ENCODE assay signal across 25 mouse cellular contexts in genomic region chr5:49969660-49970059, GRCm38 (mm10).
DNase-seq lines count a peak whose midpoint lies in the region; ATAC-seq and TF ChIP-seq lines count a peak whose summit lies in the region.
"Had no signal": no experiment of that assay in that cellular context is flagged by ENCODE, and none has a peak within 500 bp of the region (broad histone marks: within the 10 kb centered on the region; RNA-seq: fewer than 3 reads in every experiment).

No protein-coding gene starts in this region.

- 71% methylated on average over 8 of the region's 8 CpGs for WGBS in lung, embryonic 14.5 days
- 61% methylated on average over 8 of the region's 8 CpGs for WGBS in lung, postnatal 0 days
- 83% methylated on average over 8 of the region's 8 CpGs for WGBS in intestine, embryonic 16.5 days
- WGBS in forebrain, embryonic 15.5 days = 92% methylated on average over 8 of the region's 8 CpGs

- peak; percentile 9 for DNase-seq in lung, embryonic 14.5 days
- DNase-seq in lung, postnatal 4 days = no peak
- DNase-seq in lung, postnatal 0 days (ENCODE audit: low spot score) = peak; percentile 53
- peak; percentile 30 for DNase-seq in lung, postnatal 14 days
- DNase-seq: adrenal gland, adult 2 months; adrenal gland, postnatal 25 days; cerebellum, adult 11-12 months; cerebellum, adult 8-10 months; cerebellum, postnatal 10 days; cerebellum, postnatal 36 days; embryo, embryonic 11 days; gastrocnemius, postnatal 10 days; gastrocnemius, postnatal 36 days; heart, postnatal 36 days had no signal

- H3K4me2 ChIP-seq in lung, embryonic 14.5 days = no peak overlapping the region
- no peak overlapping the region for H3K4me2 ChIP-seq in lung, postnatal 0 days (replicated peaks; ENCODE audit: low read depth, low read length)
- no peak overlapping the region for H3K4me2 ChIP-seq in intestine, embryonic 16.5 days (ENCODE audit: low read depth, low read length)
- H3K4me2 ChIP-seq in forebrain, embryonic 15.5 days (replicated peaks) = no peak overlapping the region
- H3K4me2 ChIP-seq: embryonic facial prominence, embryonic 13.5 days; forebrain, embryonic 12.5 days; heart, embryonic 11.5 days; hindbrain, embryonic 14.5 days had no signal

- no peak overlapping the region for H3K27ac ChIP-seq in lung, embryonic 14.5 days (ENCODE audit: low read depth)
- no peak overlapping the region for H3K27ac ChIP-seq in lung, postnatal 0 days (ENCODE audit: low read length)
- H3K27ac ChIP-seq in intestine, embryonic 16.5 days (ENCODE audit: low read length) = no peak overlapping the region
- no peak overlapping the region for H3K27ac ChIP-seq in forebrain, embryonic 15.5 days (replicated peaks)
- H3K27ac ChIP-seq: embryonic facial prominence, embryonic 10.5 days; embryonic facial prominence, embryonic 13.5 days; forebrain, embryonic 12.5 days; hindbrain, embryonic 10.5 days; hindbrain, embryonic 14.5 days had no signal

- H3K4me1 ChIP-seq in lung, embryonic 14.5 days (ENCODE audit: insufficient read depth) = no peaks in the 10 kb centered on the region
- H3K4me1 ChIP-seq in lung, postnatal 0 days (ENCODE audit: insufficient read depth, low read depth, low read length) = no peaks in the 10 kb centered on the region
- H3K4me1 ChIP-seq in intestine, embryonic 16.5 days (ENCODE audit: control insufficient read depth, insufficient read depth, low read length) = no peaks in the 10 kb centered on the region
- no peaks in the 10 kb centered on the region for H3K4me1 ChIP-seq in forebrain, embryonic 15.5 days
- H3K4me1 ChIP-seq: embryonic facial prominence, embryonic 10.5 days; embryonic facial prominence, embryonic 13.5 days; forebrain, embryonic 12.5 days; hindbrain, embryonic 10.5 days had no signal

- H3K9me3 ChIP-seq in lung, embryonic 14.5 days (ENCODE audit: low read depth, low read length) = no peaks in the 10 kb centered on the region
- no peaks in the 10 kb centered on the region for H3K9me3 ChIP-seq in lung, postnatal 0 days (ENCODE audit: low read length)
- H3K9me3 ChIP-seq in intestine, embryonic 16.5 days (ENCODE audit: control insufficient read depth, low read length) = no peaks in the 10 kb centered on the region
- H3K9me3 ChIP-seq in forebrain, embryonic 15.5 days = no peaks in the 10 kb centered on the region
- H3K9me3 ChIP-seq: embryonic facial prominence, embryonic 10.5 days; embryonic facial prominence, embryonic 13.5 days; forebrain, embryonic 12.5 days; hindbrain, embryonic 10.5 days had no signal

- peak; percentile 96 for TF ChIP-seq EP300 in lung, postnatal 0 days (IDR thresholded peaks at IDR 0.05)

- H3K9ac ChIP-seq in lung, embryonic 14.5 days = no peak overlapping the region
- no peak overlapping the region for H3K9ac ChIP-seq in lung, postnatal 0 days (replicated peaks; ENCODE audit: low read depth)
- no peak overlapping the region for H3K9ac ChIP-seq in intestine, embryonic 16.5 days (ENCODE audit: low read depth, low read length)
- H3K9ac ChIP-seq in forebrain, embryonic 15.5 days (replicated peaks) = no peak overlapping the region
- H3K9ac ChIP-seq: embryonic facial prominence, embryonic 13.5 days; forebrain, embryonic 12.5 days; hindbrain, embryonic 14.5 days had no signal

- peaks cover 47% of the 10 kb centered on the region for H3K36me3 ChIP-seq in lung, embryonic 14.5 days (ENCODE audit: insufficient read depth)
- H3K36me3 ChIP-seq in lung, postnatal 0 days (ENCODE audit: insufficient read depth, low read length) = no peaks in the 10 kb centered on the region; the same call in 1 of the 2 replicates
- no peaks in the 10 kb centered on the region for H3K36me3 ChIP-seq in intestine, embryonic 16.5 days (ENCODE audit: control insufficient read depth, insufficient read depth, low read length)
- H3K36me3 ChIP-seq in forebrain, embryonic 15.5 days = peaks cover 12% of the 10 kb centered on the region; the same call in 1 of the 2 replicates

- H3K27me3 ChIP-seq in lung, embryonic 14.5 days (ENCODE audit: insufficient read depth, low read length) = no peaks in the 10 kb centered on the region
- no peaks in the 10 kb centered on the region for H3K27me3 ChIP-seq in lung, postnatal 0 days (replicated peaks; ENCODE audit: insufficient read depth, low read length)
- H3K27me3 ChIP-seq in intestine, embryonic 16.5 days (replicated peaks; ENCODE audit: control insufficient read depth, insufficient read depth, low read length) = no peaks in the 10 kb centered on the region
- H3K27me3 ChIP-seq in forebrain, embryonic 15.5 days = no peaks in the 10 kb centered on the region
- H3K27me3 ChIP-seq: embryonic facial prominence, embryonic 13.5 days; forebrain, embryonic 12.5 days had no signal

- no peak overlapping the region for H3K4me3 ChIP-seq in lung, embryonic 14.5 days (ENCODE audit: low read depth, low read length)
- no peak overlapping the region for H3K4me3 ChIP-seq in lung, postnatal 0 days (ENCODE audit: low read depth, low read length)
- no peak overlapping the region for H3K4me3 ChIP-seq in intestine, embryonic 16.5 days (ENCODE audit: low read length)
- H3K4me3 ChIP-seq in forebrain, embryonic 15.5 days = no peak overlapping the region
- H3K4me3 ChIP-seq: embryonic facial prominence, embryonic 10.5 days; embryonic facial prominence, embryonic 13.5 days; erythroblast, embryonic 14.5 days; forebrain, embryonic 12.5 days; hindbrain, embryonic 10.5 days had no signal

- TF ChIP-seq CTCF in lung, embryonic 14.5 days (IDR thresholded peaks at IDR 0.05; ENCODE audit: low read depth) = no peak
- no peak for TF ChIP-seq CTCF in lung, postnatal 0 days (IDR thresholded peaks at IDR 0.05)

- ATAC-seq in lung, embryonic 14.5 days (ENCODE audit: insufficient read depth) = no peak
- ATAC-seq in lung, postnatal 0 days = peak; percentile 81
- ATAC-seq in intestine, embryonic 16.5 days = no peak
- ATAC-seq in forebrain, embryonic 15.5 days (replicated peaks) = no peak
- ATAC-seq: CD4-positive, CD25-positive, alpha-beta regulatory T cell, adult 4 months; forebrain, embryonic 16.5 days had no signal

Comparison
In these comparisons a context has a peak if more than half of its experiments do, and no peak if none do; other contexts are left out.
1. DNase-seq: peak in lung, embryonic 14.5 days (single experiment), lung, postnatal 0 days (single experiment) and lung, postnatal 14 days (single experiment); none in lung, postnatal 4 days (0 of 2).